Mouse (Mus musculus) ES-CJ7 (cell line): ENCODE measurements around the gene Mlkl.
"Not testable (repeated sequence)": the region's sequence is repeated elsewhere in the genome, so short reads cannot be mapped to it uniquely, and the experiment has no call there.

Experiments
- DNase-seq: peaks from one replicate; pipeline ENCODE4 v3.0.0; 2011; ENCODE audit warnings: low read depth, low spot score

The Mlkl gene

GRCm38 (mm10) chr8:111313961-111314360 lies 24.0 kb downstream of the Mlkl start:
- DNase-seq: not testable (repeated sequence)

GRCm38 (mm10) chr8:111312758-111313162 lies 25.2 kb downstream of the Mlkl start:
- DNase-seq: peak; percentile 74

- not testable (repeated sequence) for DNase-seq
Measured at GRCm38 (mm10) chr8:111310006-111310405, 28.0 kb downstream of the Mlkl start.

GRCm38 (mm10) chr8:111305031-111305730 lies 32.8 kb downstream of the Mlkl start:
- DNase-seq: no peak

- no peak for DNase-seq
Measured at GRCm38 (mm10) chr8:111304359-111304758, 33.6 kb downstream of the Mlkl start.

- DNase-seq: peak; percentile 57
Measured at GRCm38 (mm10) chr8:111303076-111303803, 34.7 kb downstream of the Mlkl start.

GRCm38 (mm10) chr8:111300597-111301546 lies 37.1 kb downstream of the Mlkl start:
- peak; percentile 62 for DNase-seq

GRCm38 (mm10) chr8:111299821-111300568 lies 38.0 kb downstream of the Mlkl start, which contains the start of gene Rfwd3:
TSS of gene Rfwd3 (minus strand) at chr8:111300222.
- peak; percentile 100 for DNase-seq

- DNase-seq: peak; percentile 72
Measured at GRCm38 (mm10) chr8:111299363-111299820, 38.6 kb downstream of the Mlkl start.

GRCm38 (mm10) chr8:111298011-111298410 lies 40.0 kb downstream of the Mlkl start:
- no peak for DNase-seq

GRCm38 (mm10) chr8:111291733-111292132 lies 46.2 kb downstream of the Mlkl start:
- DNase-seq: no peak

GRCm38 (mm10) chr8:111290586-111290985 lies 47.4 kb downstream of the Mlkl start:
- no peak for DNase-seq

GRCm38 (mm10) chr8:111285603-111286002 lies 52.4 kb downstream of the Mlkl start:
- no peak for DNase-seq

- no peak for DNase-seq
Measured at GRCm38 (mm10) chr8:111282093-111282492, 55.9 kb downstream of the Mlkl start.

GRCm38 (mm10) chr8:111268277-111268676 lies 69.7 kb downstream of the Mlkl start:
- DNase-seq: no peak

GRCm38 (mm10) chr8:111266161-111266560 lies 71.8 kb downstream of the Mlkl start:
- DNase-seq: not testable (repeated sequence)

GRCm38 (mm10) chr8:111264693-111265220 lies 73.2 kb downstream of the Mlkl start:
- DNase-seq: peak; percentile 25

GRCm38 (mm10) chr8:111261981-111262381 lies 76.0 kb downstream of the Mlkl start:
- no peak for DNase-seq
